Mouse (Mus musculus) intestine, embryonic 16.5 days (tissue): ENCODE measurements around the gene Barx1. TPM values are rescaled to one million over a fixed set of nuclear protein-coding genes. Genes with fewer than 3 reads are reported as not detected.

ENCODE experiments used
- ATAC-seq: fragments of 200-750 bp; cut with Nextera tagmentation; 2 replicates; pipeline ENCODE4 v1.8.0; 2017; ENCODE audit warnings: moderate TSS enrichment, moderate library complexity
- H3K27ac ChIP-seq: fragments of 300-500 bp; sonication (generic); 2 replicates; pipeline ENCODE4 v1.5.1; 2014; ENCODE audit warnings: mild to moderate bottlenecking, low read length
- H3K27me3 ChIP-seq: fragments of 300-500 bp; sonication (generic); replicated peaks from 2 replicates; pipeline ENCODE4 v1.6.1; 2014; ENCODE audit warnings: low read length, control low read depth, mixed read lengths; ENCODE audit not compliant: control insufficient read depth, insufficient read depth
- H3K36me3 ChIP-seq: fragments of 300-500 bp; sonication (generic); 2 replicates; pipeline ENCODE4 v1.6.1; 2014; ENCODE audit warnings: low read length, control low read depth; ENCODE audit not compliant: control insufficient read depth, insufficient read depth
- H3K4me1 ChIP-seq: fragments of 300-500 bp; sonication (generic); 2 replicates; pipeline ENCODE4 v1.6.1; 2014; ENCODE audit warnings: low read length, control low read depth, mixed read lengths; ENCODE audit not compliant: control insufficient read depth, insufficient read depth
- H3K4me2 ChIP-seq: fragments of 300-500 bp; sonication (generic); 2 replicates; pipeline ENCODE4 v1.6.1; 2014; ENCODE audit warnings: low read depth, low read length, control low read depth
- H3K4me3 ChIP-seq: fragments of 300-500 bp; sonication (generic); 2 replicates; pipeline ENCODE4 v1.5.1; 2014; ENCODE audit warnings: mild to moderate bottlenecking, low read length
- H3K9ac ChIP-seq: fragments of 300-500 bp; sonication (generic); 2 replicates; pipeline ENCODE4 v1.6.1; 2014; ENCODE audit warnings: low read depth, low read length
- H3K9me3 ChIP-seq: fragments of 300-500 bp; sonication (generic); 2 replicates; pipeline ENCODE4 v1.6.1; 2016; ENCODE audit warnings: low read length, control low read depth; ENCODE audit not compliant: control insufficient read depth
- WGBS: fragments of 180-500 bp; shearing (Covaris S2); extraction: QIAGEN DNeasy Blood & Tissue Kit; methylation state at CpG from one replicate; pipeline ENCODE4 v1.1.7; 2014; 5-methylcytosine and 5-hydroxymethylcytosine counted together
- polyA plus RNA-seq: library from polyadenylated mRNA; unstranded; fragments of >200 nt; fragmentation: Nextera tagmentation; extraction: Ambion mirVana; gene quantifications from 2 replicates; pipeline ENCODE4 v1.2.1, GENCODE M21; 2015

Barx1 gene
- polyA plus RNA-seq, 1 experiment from 2014 or later: 0.18 TPM

GRCm38 (mm10) chr13:48691991-48692390 lies 29.2 kb downstream of the Barx1 start:
- WGBS: 53% methylated on average over 2 of the region's 2 CpGs

GRCm38 (mm10) chr13:48694090-48695064 lies 31.6 kb downstream of the Barx1 start:
- no peak overlapping the region for H3K9ac ChIP-seq
- H3K4me1 ChIP-seq: peaks cover 13% of the 10 kb centered on the region; the same call in 1 of the 2 replicates
- no peaks in the 10 kb centered on the region; the same call in none of the 2 replicates for H3K27me3 ChIP-seq
- no peak overlapping the region for H3K4me2 ChIP-seq
- WGBS: 36% methylated on average over 27 of the region's 27 CpGs
- H3K36me3 ChIP-seq: no peaks in the 10 kb centered on the region
- H3K27ac ChIP-seq: 0 out of 2 replicates have a peak overlapping the region, but pooled peaks have one; percentile 8
- peak; percentile 42; the same call in 1 of the 2 replicates for ATAC-seq
- no peak overlapping the region for H3K4me3 ChIP-seq
- H3K9me3 ChIP-seq: no peaks in the 10 kb centered on the region

More at GRCm38 (mm10) chr13:48691991-48692390, 29.2 kb downstream of the Barx1 start:
- no peaks in the 10 kb centered on the region for H3K9me3 ChIP-seq
- no peak overlapping the region for H3K27ac ChIP-seq
- no peak overlapping the region for H3K4me2 ChIP-seq
- H3K4me1 ChIP-seq: peaks cover 13% of the 10 kb centered on the region; the same call in 1 of the 2 replicates
- H3K27me3 ChIP-seq: peaks cover 4% of the 10 kb centered on the region; the same call in 1 of the 2 replicates
- H3K4me3 ChIP-seq: no peak overlapping the region
- H3K9ac ChIP-seq: no peak overlapping the region
- ATAC-seq: no peak
- H3K36me3 ChIP-seq: no peaks in the 10 kb centered on the region

- ATAC-seq: peak; percentile 66
- 3% methylated on average over 20 of the region's 21 CpGs for WGBS
- no peak overlapping the region for H3K27ac ChIP-seq
- peak overlapping the region; percentile 47 for H3K4me3 ChIP-seq
- no peaks in the 10 kb centered on the region for H3K36me3 ChIP-seq
- no peaks in the 10 kb centered on the region for H3K4me1 ChIP-seq
- no peaks in the 10 kb centered on the region for H3K9me3 ChIP-seq
- H3K4me2 ChIP-seq: peak overlapping the region; percentile 59
- H3K27me3 ChIP-seq: no peaks in the 10 kb centered on the region
- H3K9ac ChIP-seq: peak overlapping the region; percentile 45; the same call in 1 of the 2 replicates
Measured at GRCm38 (mm10) chr13:48706385-48706951, 43.7 kb downstream of the Barx1 start.

- H3K27ac ChIP-seq: no peak overlapping the region
- peak; percentile 86 for ATAC-seq
- no peaks in the 10 kb centered on the region for H3K27me3 ChIP-seq
- H3K4me3 ChIP-seq: no peak overlapping the region
- H3K4me1 ChIP-seq: no peaks in the 10 kb centered on the region
- WGBS: 70% methylated on average over 2 of the region's 2 CpGs
- no peaks in the 10 kb centered on the region for H3K36me3 ChIP-seq
- no peak overlapping the region for H3K4me2 ChIP-seq
- no peak overlapping the region for H3K9ac ChIP-seq
- H3K9me3 ChIP-seq: no peaks in the 10 kb centered on the region
Measured at GRCm38 (mm10) chr13:48712675-48713074, 49.9 kb downstream of the Barx1 start.

- no peak overlapping the region for H3K4me2 ChIP-seq
- no peak overlapping the region for H3K27ac ChIP-seq
- H3K9ac ChIP-seq: no peak overlapping the region
- no peaks in the 10 kb centered on the region for H3K4me1 ChIP-seq
- no peaks in the 10 kb centered on the region for H3K27me3 ChIP-seq
- no peaks in the 10 kb centered on the region for H3K9me3 ChIP-seq
- ATAC-seq: no peak
- no peak overlapping the region for H3K4me3 ChIP-seq
- WGBS: 51% methylated on average over 4 of the region's 4 CpGs
- H3K36me3 ChIP-seq: no peaks in the 10 kb centered on the region
Measured at GRCm38 (mm10) chr13:48716075-48716474, 53.3 kb downstream of the Barx1 start.

Other genes starting within 250 kb of the Barx1 start
- gene Zfp169, start 149.5 kb upstream of the Barx1 start, polyA plus RNA-seq: 2.1 and 3.2 TPM in 2 replicates
- gene A830005F24Rik, start 149.4 kb upstream of the Barx1 start, polyA plus RNA-seq: 0.57 and 0.60 TPM in 2 replicates
- gene Ptpdc1, start 37.3 kb upstream of the Barx1 start, polyA plus RNA-seq: 4.1 and 4.2 TPM in 2 replicates
- 3.9 and 4.5 TPM in 2 replicates for gene Phf2, start 208.1 kb downstream of the Barx1 start, polyA plus RNA-seq